Mouse (Mus musculus) left cerebral cortex, adult 18-20 months (tissue): Measurements from ENCODE around the gene Irak1bp1. TPM values are rescaled to one million over a fixed set of nuclear protein-coding genes. Genes with fewer than 3 reads are reported as not detected.

ENCODE experiments used
- DNase-seq, 2 experiments: peaks; one replicate each; pipeline ENCODE4 v3.0.0; 2021 to 2022; ENCODE audit warnings: low spot score in 2 of 2, mixed read lengths in 1 of 2
- total RNA-seq, 2 experiments: library from RNA; stranded (reverse); gene quantifications; 2 replicates each; pipeline ENCODE4 v1.2.3; 2021

Irak1bp1 gene
- total RNA-seq, 2 experiments from 2014 or later: 16.7 to 17.3 TPM

GRCm38 (mm10) chr9:82867698-82868097 lies 38.4 kb downstream of the Irak1bp1 start:
- no peak for DNase-seq

DNA sequence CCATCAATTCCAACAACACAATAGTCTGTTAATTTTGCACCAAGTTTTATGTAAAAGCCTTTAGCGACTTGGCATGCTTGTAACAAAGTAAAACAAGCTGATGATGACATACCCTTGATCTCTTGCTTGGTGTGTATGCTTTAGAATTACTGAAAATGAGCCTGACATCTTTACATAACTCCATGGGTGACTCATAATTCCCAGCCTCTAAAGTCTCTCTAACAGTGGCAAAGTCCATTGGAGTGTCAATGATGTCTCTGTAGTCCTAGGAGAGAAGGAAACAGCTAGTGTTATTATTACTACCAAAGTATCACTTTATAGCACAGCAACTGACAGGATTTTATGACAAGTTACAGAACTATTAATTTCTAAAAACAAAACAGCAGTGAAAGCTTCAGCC lies 47.7 kb downstream of the Irak1bp1 start:
- DNase-seq: no peak

DNA sequence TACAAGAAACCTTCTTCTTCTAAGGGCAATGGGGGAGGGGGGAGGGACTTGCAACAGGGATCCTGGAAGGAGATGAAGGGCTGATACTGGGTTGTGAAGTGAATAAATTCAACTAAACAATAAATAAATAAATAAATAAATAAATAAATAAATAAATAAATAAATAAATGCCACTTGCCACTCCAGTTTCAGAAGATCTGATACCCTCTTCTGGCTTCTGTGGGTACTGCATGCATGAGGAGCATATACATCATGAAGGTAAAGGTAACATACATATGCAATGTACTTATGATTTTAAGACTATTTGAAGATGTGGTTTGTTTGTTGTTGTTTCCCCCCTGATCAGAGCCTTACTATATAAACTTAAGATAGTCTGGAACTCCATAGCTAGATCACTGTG lies 54.8 kb downstream of the Irak1bp1 start:
- no peak for DNase-seq

- peak in 1 of 2 experiments; percentile 26 for DNase-seq
Measured at GRCm38 (mm10) chr9:82888645-82889044, 59.3 kb downstream of the Irak1bp1 start.

Other genes with a start within 250 kb of the Irak1bp1 start
- 10 to 100 TPM; 73.0 to 73.1 TPM for gene Phip, start 146.0 kb downstream of the Irak1bp1 start, total RNA-seq